8 mouse cellular contexts compared by ENCODE assay signal in the genomic region with DNA sequence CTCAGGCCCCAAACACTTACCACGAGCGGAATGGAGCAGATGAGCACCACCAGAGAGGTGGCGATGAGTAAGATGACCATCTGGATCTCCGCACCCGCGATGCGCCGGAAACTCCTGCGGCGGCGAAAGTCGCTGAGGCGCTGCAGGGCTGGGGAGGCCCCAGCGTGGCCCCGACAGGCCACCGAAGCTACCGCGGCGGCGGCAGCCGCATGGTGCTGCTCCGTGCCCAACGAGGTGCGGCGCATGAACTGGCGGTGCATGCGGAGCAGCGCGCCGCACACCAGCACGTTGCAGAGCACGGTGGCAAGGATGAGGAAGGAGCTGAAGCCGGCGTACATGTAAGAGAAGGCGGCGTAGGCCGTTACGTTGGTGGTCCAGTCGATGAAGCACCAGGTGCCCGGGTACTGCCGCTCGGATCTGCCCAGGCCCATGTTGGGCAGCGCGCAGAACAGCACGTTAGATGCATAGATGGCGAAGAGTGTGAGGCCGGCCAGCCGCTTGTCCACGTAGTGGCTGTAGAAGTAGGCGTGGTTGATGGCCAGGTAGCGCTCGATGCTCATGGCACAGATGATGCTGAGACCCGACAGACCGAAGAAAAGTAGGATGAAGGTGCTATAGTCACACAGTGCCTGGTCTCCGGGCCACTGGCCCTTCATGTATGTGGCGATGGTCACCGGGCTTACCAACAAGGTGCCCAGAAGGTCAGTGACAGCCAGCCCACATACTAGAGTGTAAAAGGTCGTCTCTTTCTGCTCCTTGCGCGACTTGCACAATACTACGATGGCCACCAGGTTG. TPM values are rescaled to one million over a fixed set of nuclear protein-coding genes. Genes with fewer than 3 reads are reported as not detected.
DNase-seq lines count a peak whose midpoint lies in the region; ATAC-seq and TF ChIP-seq lines count a peak whose summit lies in the region.

No protein-coding gene starts in this region.

- peak overlapping the region; percentile 74 for H3K4me3 ChIP-seq in intestine, postnatal 0 days (ENCODE audit: low read depth, low read length)

- peak; percentile 45 for DNase-seq in right cerebral cortex, adult 18-20 months
- no peak for DNase-seq in right cerebral cortex, postnatal 10 days (ENCODE audit: low spot score in 2 of 2)
- peak; percentile 65 for DNase-seq in brain, embryonic 14.5 days (ENCODE audit: low read depth)
- DNase-seq in spleen, postnatal 14 days (ENCODE audit: low spot score in 2 of 2) = peak; percentile 23 to 37

- ATAC-seq in granulocyte monocyte progenitor cell, adult 5-6 weeks (replicated peaks; ENCODE audit: poor library complexity, severe bottlenecking) = peak; percentile 37
- peak; percentile 24; the same call in 1 of the 2 replicates for ATAC-seq in intestine, postnatal 0 days
- peak; percentile 6 for ATAC-seq in megakaryocyte progenitor cell, adult 5-6 weeks (replicated peaks; ENCODE audit: poor library complexity)
- ATAC-seq in monocyte, adult 5-6 weeks (replicated peaks; ENCODE audit: insufficient number of reproducible peaks, low FRiP score, low TSS enrichment, poor library complexity, severe bottlenecking) = no peak

- no peak overlapping the region; the same call in 1 of the 2 replicates for H3K27ac ChIP-seq in intestine, postnatal 0 days (ENCODE audit: low read depth, low read length)

- H3K36me3 ChIP-seq in intestine, postnatal 0 days (ENCODE audit: control insufficient read depth, insufficient read depth) = peaks cover 1% of the 10 kb centered on the region; the same call in 1 of the 2 replicates

- peaks cover 3% of the 10 kb centered on the region for H3K4me1 ChIP-seq in intestine, postnatal 0 days (replicated peaks; ENCODE audit: control insufficient read depth, insufficient read depth, low read length)

- peak overlapping the region; percentile 88 for H3K4me2 ChIP-seq in intestine, postnatal 0 days (replicated peaks; ENCODE audit: low read depth)

- peak overlapping the region; percentile 40 for H3K9ac ChIP-seq in intestine, postnatal 0 days (ENCODE audit: low read depth, low read length)

- TF ChIP-seq POLR2A in brain, embryonic 14.5 days (IDR thresholded peaks at IDR 0.05; ENCODE audit: borderline replicate concordance, extremely low read depth, insufficient read depth, insufficient read length, poor library complexity, severe bottlenecking) = no peak

- 2% methylated on average over 61 of the region's 61 CpGs for WGBS in intestine, postnatal 0 days

- no peaks in the 10 kb centered on the region for H3K9me3 ChIP-seq in intestine, postnatal 0 days (ENCODE audit: control insufficient read depth)

- no peak for TF ChIP-seq CTCF in brain, embryonic 14.5 days (IDR thresholded peaks at IDR 0.05; ENCODE audit: borderline replicate concordance, extremely low read depth, insufficient read depth, insufficient read length)
- TF ChIP-seq CTCF in intestine, postnatal 0 days (IDR thresholded peaks at IDR 0.05; ENCODE audit: low read depth) = no peak

- H3K27me3 ChIP-seq in intestine, postnatal 0 days (replicated peaks; ENCODE audit: control insufficient read depth, insufficient read depth, low read length) = no peaks in the 10 kb centered on the region

RNA-seq across cellular contexts. Expression of a gene that starts 1.5 kb away (rescaled TPM):
- polyA plus RNA-seq in brain, embryonic 14.5 days (2012; rRNA removed) = 0.76 and 1.2 TPM in 2 replicates
- 3.7 and 6.3 TPM in 2 replicates for total RNA-seq in granulocyte monocyte progenitor cell, adult 5-6 weeks (2014; fragmentation: Nextera tagmentation)
- 3.7 and 5.8 TPM in 2 replicates for total RNA-seq in granulocyte monocyte progenitor cell, adult 5-6 weeks (2017)
- 14.5 and 15.1 TPM in 2 replicates for polyA plus RNA-seq in intestine, postnatal 0 days (2015; fragmentation: Nextera tagmentation; extraction: Ambion mirVana)
- 11.4 and 11.6 TPM in 2 replicates for total RNA-seq in megakaryocyte progenitor cell, adult 5-6 weeks (2015)
- 6.0 and 8.4 TPM in 2 replicates for total RNA-seq in megakaryocyte progenitor cell, adult 5-6 weeks (2017)
- total RNA-seq in monocyte, adult 5-6 weeks (2017) = 24.1 to 40.3 TPM (median 24.5 TPM) in 3 replicates

RNA-seq across cellular contexts. Expression of a gene that starts 57.1 kb away (rescaled TPM):
- 24.5 and 29.0 TPM in 2 replicates for polyA plus RNA-seq in brain, embryonic 14.5 days (2012; rRNA removed)
- 18.0 and 50.2 TPM in 2 replicates for total RNA-seq in granulocyte monocyte progenitor cell, adult 5-6 weeks (2014; fragmentation: Nextera tagmentation)
- 41.7 and 56.9 TPM in 2 replicates for total RNA-seq in granulocyte monocyte progenitor cell, adult 5-6 weeks (2017)
- 26.0 and 28.8 TPM in 2 replicates for polyA plus RNA-seq in intestine, postnatal 0 days (2015; fragmentation: Nextera tagmentation; extraction: Ambion mirVana)
- 29.4 and 38.4 TPM in 2 replicates for total RNA-seq in megakaryocyte progenitor cell, adult 5-6 weeks (2015)
- 43.1 and 54.2 TPM in 2 replicates for total RNA-seq in megakaryocyte progenitor cell, adult 5-6 weeks (2017)
- total RNA-seq in monocyte, adult 5-6 weeks (2017) = 22.5 to 48.1 TPM (median 41.8 TPM) in 3 replicates

Comparison
In these comparisons a context has a peak if more than half of its experiments do, and no peak if none do; other contexts are left out.
1. DNase-seq: peak in right cerebral cortex, adult 18-20 months (single experiment), brain, embryonic 14.5 days (single experiment) and spleen, postnatal 14 days (2 of 2); none in right cerebral cortex, postnatal 10 days (0 of 2).